Mouse (Mus musculus) liver, postnatal 0 days (tissue): Measurements from ENCODE around the gene Trp53i13. TPM values are rescaled to one million over a fixed set of nuclear protein-coding genes. Genes with fewer than 3 reads are reported as not detected.
A peak's percentile ranks its signal among the peaks of the same experiment; 100 is the strongest.
"Not testable (repeated sequence)": the region's sequence is repeated elsewhere in the genome, so short reads cannot be mapped to it uniquely, and the experiment has no call there.

ENCODE experiments used
- ATAC-seq: fragments of 200-750 bp; cut with Nextera tagmentation; 2 replicates; pipeline ENCODE4 v1.8.0; 2017; ENCODE audit warnings: mild to moderate bottlenecking, moderate library complexity
- DNase-seq: peaks from one replicate; pipeline ENCODE4 v3.0.0-alpha.2; 2016
- H3K27ac ChIP-seq: fragments of 300-500 bp; sonication (generic); 2 replicates; pipeline ENCODE4 v1.5.1; 2014; ENCODE audit warnings: antibody characterized with exemption, moderate library complexity, mild to moderate bottlenecking, low read depth
- H3K27me3 ChIP-seq: fragments of 300-500 bp; sonication (generic); 2 replicates; pipeline ENCODE4 v1.6.1; 2014; ENCODE audit warnings: low read length, control low read depth, mixed read lengths; ENCODE audit not compliant: insufficient read depth
- H3K36me3 ChIP-seq: fragments of 300-500 bp; sonication (generic); replicated peaks from 2 replicates; pipeline ENCODE4 v1.6.1; 2014; ENCODE audit warnings: mild to moderate bottlenecking, control low read depth, low read length, moderate library complexity, mixed read lengths; ENCODE audit not compliant: insufficient read depth
- H3K4me1 ChIP-seq: fragments of 300-500 bp; sonication (generic); 2 replicates; pipeline ENCODE4 v1.6.1; 2014; ENCODE audit warnings: antibody characterized with exemption, mild to moderate bottlenecking, control low read depth; ENCODE audit not compliant: insufficient read depth
- H3K4me2 ChIP-seq: fragments of 300-500 bp; sonication (generic); 2 replicates; pipeline ENCODE4 v1.6.1; 2014; ENCODE audit warnings: low read depth, mild to moderate bottlenecking, low read length, moderate library complexity, mixed read lengths
- H3K4me3 ChIP-seq: fragments of 300-500 bp; sonication (generic); 2 replicates; pipeline ENCODE4 v1.5.1; 2014; ENCODE audit warnings: low read depth, low read length
- H3K9ac ChIP-seq: fragments of 300-500 bp; sonication (generic); replicated peaks from 2 replicates; pipeline ENCODE4 v1.6.1; 2014; ENCODE audit warnings: mild to moderate bottlenecking, moderate library complexity
- H3K9me3 ChIP-seq: fragments of 300-500 bp; sonication (generic); 2 replicates; pipeline ENCODE4 v1.6.1; 2016; ENCODE audit warnings: mild to moderate bottlenecking, control low read depth, low read length, mixed read lengths
- CTCF ChIP-seq: sonication (generic); IDR thresholded peaks from 2 replicates; pipeline ENCODE4 v1.5.1; 2016; ENCODE audit warnings: antibody characterized with exemption, low read depth
- EP300 ChIP-seq: IDR thresholded peaks from 2 replicates; pipeline ENCODE4 v1.6.1; 2016; ENCODE audit warnings: antibody characterized with exemption, low read depth, mild to moderate bottlenecking
- WGBS: fragments of 180-500 bp; shearing (Covaris S2); extraction: QIAGEN DNeasy Blood & Tissue Kit; methylation state at CpG from one replicate; pipeline ENCODE4 v1.1.7; 2014; ENCODE audit not compliant: insufficient replicate concordance; 5-methylcytosine and 5-hydroxymethylcytosine counted together
- polyA plus RNA-seq: library from polyadenylated mRNA; unstranded; fragments of >200 nt; fragmentation: Nextera tagmentation; extraction: Ambion mirVana; gene quantifications from 2 replicates; pipeline ENCODE4 v1.2.1, GENCODE M21; 2015

The Trp53i13 gene
- polyA plus RNA-seq: 4.8 and 5.4 TPM in 2 replicates

- H3K4me1 ChIP-seq: peaks cover 56% of the 10 kb centered on the region
These were observed at the start of gene Trp53i13 for GRCm38 (mm10) chr11:77515637-77516552. Gene Trp53i13, minus strand, starts transcription at chr11:77515980.

GRCm38 (mm10) chr11:77545261-77545660, 29.5 kb upstream of the Trp53i13 start:
- Histone ChIP-seq H3K4me3 (no peak overlapping the region), H3K4me2 (no peak overlapping the region), H3K4me1 (no peaks in the 10 kb centered on the region), H3K9me3 (no peaks in the 10 kb centered on the region), H3K9ac (no peak overlapping the region), H3K27ac (no peak overlapping the region), H3K27me3 (no peaks in the 10 kb centered on the region), H3K36me3 (peaks cover 54% of the 10 kb centered on the region)
- WGBS: 83% methylated on average over 7 of the region's 7 CpGs
- TF ChIP-seq CTCF: no peak
- TF ChIP-seq EP300: no peak
- DNase-seq (peak; percentile 21), ATAC-seq (no peak)

More at GRCm38 (mm10) chr11:77515637-77516552, at the start of gene Trp53i13:
- Histone ChIP-seq H3K9me3 (no peaks in the 10 kb centered on the region), H3K4me3 (peak within 1 kb of the TSS; percentile 60), H3K27ac (peak within 1 kb of the TSS; percentile 94), H3K27me3 (peaks cover 18% of the 10 kb centered on the region), H3K4me2 (peak within 1 kb of the TSS; percentile 82), H3K9ac (peak within 1 kb of the TSS; percentile 68), H3K36me3 (no peaks in the 10 kb centered on the region)
- DNase-seq (peak; percentile 62), ATAC-seq (no peak)
- TF ChIP-seq CTCF (no peak), EP300 (no peak)
- WGBS: 9% methylated on average over 39 of the region's 39 CpGs

GRCm38 (mm10) chr11:77532202-77532846, 16.5 kb upstream of the Trp53i13 start:
- H3K4me2 ChIP-seq: no peak overlapping the region
- ATAC-seq (no peak), DNase-seq (no peak)
- TF ChIP-seq EP300 (no peak), CTCF (no peak)
- no peaks in the 10 kb centered on the region for H3K9me3 ChIP-seq
- no peaks in the 10 kb centered on the region for H3K4me1 ChIP-seq
- no peak overlapping the region for H3K4me3 ChIP-seq
- peaks cover 17% of the 10 kb centered on the region for H3K36me3 ChIP-seq
- WGBS: 80% methylated on average over 4 of the region's 4 CpGs
- no peaks in the 10 kb centered on the region for H3K27me3 ChIP-seq
- H3K27ac ChIP-seq: no peak overlapping the region
- no peak overlapping the region for H3K9ac ChIP-seq

GRCm38 (mm10) chr11:77530862-77531261, 15.1 kb upstream of the Trp53i13 start:
- Histone ChIP-seq H3K4me2 (no peak overlapping the region), H3K27ac (no peak overlapping the region), H3K36me3 (peaks cover 6% of the 10 kb centered on the region; the same call in 1 of the 2 replicates), H3K4me3 (no peak overlapping the region), H3K4me1 (no peaks in the 10 kb centered on the region), H3K9ac (no peak overlapping the region), H3K9me3 (no peaks in the 10 kb centered on the region), H3K27me3 (no peaks in the 10 kb centered on the region)
- no peak for TF ChIP-seq EP300
- TF ChIP-seq CTCF: no peak
- DNase-seq (no peak), ATAC-seq (no peak)
- 61% methylated on average over 2 of the region's 2 CpGs for WGBS

GRCm38 (mm10) chr11:77529644-77530043, 13.9 kb upstream of the Trp53i13 start:
- TF ChIP-seq CTCF (no peak), EP300 (no peak)
- Histone ChIP-seq H3K9me3 (no peaks in the 10 kb centered on the region), H3K36me3 (peaks cover 6% of the 10 kb centered on the region; the same call in 1 of the 2 replicates), H3K27ac (no peak overlapping the region), H3K4me2 (no peak overlapping the region), H3K9ac (no peak overlapping the region), H3K4me3 (no peak overlapping the region), H3K4me1 (no peaks in the 10 kb centered on the region), H3K27me3 (no peaks in the 10 kb centered on the region)
- ATAC-seq: no peak
- no peak for DNase-seq
- WGBS: 50% methylated on average over 3 of the region's 3 CpGs

GRCm38 (mm10) chr11:77528420-77528819, 12.6 kb upstream of the Trp53i13 start:
- not testable (repeated sequence) for H3K9me3 ChIP-seq, H3K4me2 ChIP-seq, H3K4me1 ChIP-seq, H3K27ac ChIP-seq, H3K36me3 ChIP-seq, DNase-seq, ATAC-seq, H3K9ac ChIP-seq, H3K4me3 ChIP-seq, H3K27me3 ChIP-seq
- WGBS: 85% methylated on average over 3 of the region's 3 CpGs
